Mouse (Mus musculus) MEL (cell line): ENCODE measurements around the gene Bgn. TPM values are rescaled to one million over a fixed set of nuclear protein-coding genes. Genes with fewer than 3 reads are reported as not detected.

Source experiments
- DNase-seq: peaks from one replicate; pipeline ENCODE4 v3.0.0; 2011; ENCODE audit warnings: low read depth, low spot score
- H3K27ac ChIP-seq: 2 replicates; pipeline ENCODE4 v1.5.1; 2012; ENCODE audit warnings: low read depth, mild to moderate bottlenecking, control low read depth, low read length, moderate library complexity; ENCODE audit not compliant: control insufficient read depth
- H3K27me3 ChIP-seq, 2 experiments: fragments of 150-350 bp in 1 of 2; sonication (generic) in 1 of 2; 2 replicates each; pipeline ENCODE4 v1.6.1; 2012; ENCODE audit warnings: low read length in 2 of 2, mild to moderate bottlenecking in 2 of 2, improper control_type of control experiment in 1 of 2, moderate library complexity in 1 of 2; ENCODE audit not compliant: insufficient read depth in 2 of 2, control insufficient read depth in 1 of 2
- H3K36me3 ChIP-seq, 2 experiments: 2 replicates each; pipeline ENCODE4 v1.6.1; 2012 to 2014; ENCODE audit warnings: low read length in 2 of 2, improper control_type of control experiment in 1 of 2, inconsistent platforms in 1 of 2, mild to moderate bottlenecking in 1 of 2; ENCODE audit not compliant: insufficient read depth in 2 of 2, control insufficient read depth in 1 of 2
- H3K4me1 ChIP-seq, 2 experiments: fragments of 150-350 bp in 1 of 2; sonication (generic) in 1 of 2; 2 replicates each; pipeline ENCODE4 v1.6.1; 2012; ENCODE audit warnings: low read length in 2 of 2, improper control_type of control experiment in 1 of 2, mild to moderate bottlenecking in 1 of 2; ENCODE audit not compliant: insufficient read depth in 2 of 2, control insufficient read depth in 1 of 2
- H3K4me3 ChIP-seq, 2 experiments: fragments of 150-350 bp in 1 of 2; sonication (generic) in 1 of 2; 2 replicates each; pipeline ENCODE4 v1.5.1; 2012; ENCODE audit warnings: low read depth in 2 of 2, low read length in 2 of 2, mild to moderate bottlenecking in 2 of 2, moderate library complexity in 2 of 2, control low read depth in 1 of 2, improper control_type of control experiment in 1 of 2; ENCODE audit not compliant: control insufficient read depth in 1 of 2, insufficient read depth in 1 of 2
- H3K79me2 ChIP-seq: 2 replicates; pipeline ENCODE4 v1.6.1; 2012; ENCODE audit warnings: mild to moderate bottlenecking, low read length, moderate library complexity; ENCODE audit not compliant: control insufficient read depth, poor library complexity, insufficient read depth
- H3K9ac ChIP-seq: 2 replicates; pipeline ENCODE4 v1.6.1; 2012; ENCODE audit warnings: low read depth, mild to moderate bottlenecking, control low read depth, low read length, moderate library complexity; ENCODE audit not compliant: control insufficient read depth, poor library complexity, severe bottlenecking
- H3K9me3 ChIP-seq: fragments of 150-350 bp; sonication (generic); replicated peaks from 2 replicates; pipeline ENCODE4 v1.6.1; 2012; ENCODE audit warnings: mild to moderate bottlenecking, low read length, improper control_type of control experiment, moderate library complexity; ENCODE audit not compliant: insufficient read depth
- CHD1 ChIP-seq: IDR thresholded peaks from 2 replicates; pipeline ENCODE4 v1.6.1; 2012; ENCODE audit warnings: low read depth, mild to moderate bottlenecking, inconsistent platforms, low read length, improper control_type of control experiment
- CTCF ChIP-seq, 3 experiments: IDR thresholded peaks in 2 of 3; conservative IDR thresholded peaks in 1 of 3; 2 replicates each; pipeline ENCODE4 v1.5.1; 2011 to 2012; ENCODE audit warnings: low read length in 3 of 3, low read depth in 2 of 3, mild to moderate bottlenecking in 2 of 3, improper control_type of control experiment in 1 of 3, inconsistent platforms in 1 of 3, mixed read lengths in 1 of 3, moderate library complexity in 1 of 3; ENCODE audit not compliant: control insufficient read depth in 1 of 3, insufficient read depth in 1 of 3, poor library complexity in 1 of 3, severe bottlenecking in 1 of 3
- E2F4 ChIP-seq: IDR thresholded peaks from 2 replicates; pipeline ENCODE4 v1.6.1; 2011; ENCODE audit warnings: low read depth, low read length, improper control_type of control experiment, borderline replicate concordance
- EP300 ChIP-seq, 2 experiments: IDR thresholded peaks; 2 replicates each; pipeline ENCODE4 v1.6.1; 2011; ENCODE audit warnings: improper control_type of control experiment in 2 of 2, low read length in 2 of 2, low read depth in 1 of 2, mild to moderate bottlenecking in 1 of 2
- GATA1 ChIP-seq: IDR thresholded peaks from 2 replicates; pipeline ENCODE4 v1.6.1; 2011; ENCODE audit warnings: low read depth, low read length, improper control_type of control experiment
- HCFC1 ChIP-seq: IDR thresholded peaks from 2 replicates; pipeline ENCODE4 v1.6.1; 2012; ENCODE audit warnings: low read depth, mild to moderate bottlenecking, inconsistent platforms, low read length, improper control_type of control experiment, moderate library complexity
- JUND ChIP-seq: IDR thresholded peaks from 2 replicates; pipeline ENCODE4 v1.6.1; 2011; ENCODE audit warnings: low read depth, mild to moderate bottlenecking, improper control_type of control experiment, low read length
- KAT2A ChIP-seq: conservative IDR thresholded peaks from 2 replicates; pipeline ENCODE4 v1.6.1; 2012; ENCODE audit warnings: low read depth, low read length, improper control_type of control experiment, inconsistent platforms
- MAZ ChIP-seq: IDR thresholded peaks from 2 replicates; pipeline ENCODE4 v1.6.1; 2012; ENCODE audit warnings: low read depth, mild to moderate bottlenecking, inconsistent platforms, low read length, improper control_type of control experiment
- MYB ChIP-seq: IDR thresholded peaks from 2 replicates; pipeline ENCODE4 v1.6.1; 2011; ENCODE audit warnings: mild to moderate bottlenecking, low read depth, low read length, improper control_type of control experiment
- MYC ChIP-seq: IDR thresholded peaks from 2 replicates; pipeline ENCODE4 v1.6.1; 2011; ENCODE audit warnings: low read depth, mild to moderate bottlenecking, low read length, improper control_type of control experiment, moderate library complexity
- POLR2AphosphoS2 ChIP-seq: IDR thresholded peaks from 2 replicates; pipeline ENCODE4 v1.6.1; 2011; ENCODE audit warnings: low read length, improper control_type of control experiment
- RCOR1 ChIP-seq: IDR thresholded peaks from 2 replicates; pipeline ENCODE4 v1.6.1; 2012; ENCODE audit warnings: low read depth, mild to moderate bottlenecking, inconsistent platforms, low read length, improper control_type of control experiment
- SIN3A ChIP-seq: IDR thresholded peaks from 2 replicates; pipeline ENCODE4 v1.6.1; 2012; ENCODE audit warnings: low read length, improper control_type of control experiment, inconsistent platforms
- SMC3 ChIP-seq: IDR thresholded peaks from 2 replicates; pipeline ENCODE4 v1.6.1; 2011; ENCODE audit warnings: low read depth, low read length, improper control_type of control experiment
- TCF12 ChIP-seq: IDR thresholded peaks from 2 replicates; pipeline ENCODE4 v1.6.1; 2014; ENCODE audit warnings: low read depth, mild to moderate bottlenecking, inconsistent platforms, low read length, improper control_type of control experiment, moderate library complexity
- ZKSCAN1 ChIP-seq: IDR thresholded peaks from 2 replicates; pipeline ENCODE4 v1.6.1; 2012; ENCODE audit warnings: low read depth, mild to moderate bottlenecking, inconsistent platforms, low read length, improper control_type of control experiment, moderate library complexity
- polyA plus RNA-seq, 2 experiments: library from polyadenylated mRNA; stranded (reverse) in 1 of 2; unstranded in 1 of 2; fragments of >175 nt in 1 of 2; fragments of >200 nt in 1 of 2; gene quantifications; 2 replicates each; pipeline versions ENCODE4 v1.2.1 to v1.2.4; 2012; ENCODE audit warnings: low replicate concordance in 2 of 2, low read depth in 1 of 2; ENCODE audit not compliant: insufficient read length in 2 of 2, insufficient read depth in 1 of 2, missing spikeins in 1 of 2
- total RNA-seq: library from RNA; depleted of rRNA; stranded (reverse); fragments of 300-350 nt; gene quantifications from 2 replicates; pipeline ENCODE4 v1.2.3, GENCODE M21; 2012

Gene Bgn
- total and polyA plus RNA-seq, 3 experiments = not detected

DNA sequence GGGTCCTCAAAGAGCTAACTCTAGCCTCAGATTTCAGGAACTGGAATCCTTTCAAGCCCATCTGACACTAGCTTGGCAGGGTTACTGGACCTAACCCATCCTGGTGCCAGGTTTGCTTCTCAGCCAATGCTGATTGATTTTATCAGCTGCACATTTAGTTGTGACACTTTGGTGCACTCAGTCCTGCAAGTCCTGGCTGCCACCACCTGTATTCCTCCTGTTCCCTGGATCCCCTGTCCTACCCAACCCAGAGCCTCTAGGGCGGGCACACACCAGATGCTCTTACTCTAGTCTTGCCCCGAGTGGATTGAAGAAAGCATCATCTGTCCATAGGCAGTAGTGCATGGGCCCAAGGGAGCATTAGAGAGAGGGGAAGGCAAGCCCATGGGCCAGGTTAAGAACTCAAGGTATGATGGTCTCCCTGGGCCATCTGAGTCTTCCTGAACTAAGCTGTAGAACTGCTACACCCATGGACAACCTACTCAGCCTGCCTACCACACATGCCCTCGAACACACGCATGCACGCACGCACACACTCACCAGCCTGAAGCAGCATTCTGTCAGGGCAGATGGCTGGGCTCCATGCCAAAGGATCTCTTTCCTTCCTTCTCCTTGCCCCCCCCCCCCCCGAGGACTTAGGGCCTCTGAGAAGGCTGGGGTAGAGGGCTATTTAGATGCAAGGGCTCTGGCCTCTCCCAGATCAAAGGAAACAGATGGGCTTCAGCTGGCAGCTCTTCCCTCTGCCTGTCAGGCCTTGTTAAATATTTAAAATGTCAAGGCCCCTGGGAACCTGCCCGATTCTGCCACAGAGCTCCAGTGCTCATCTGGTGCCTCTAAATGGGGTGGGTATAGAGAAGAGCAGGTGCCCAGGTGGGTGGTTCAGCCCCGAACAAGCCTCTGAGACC, 41.2 kb downstream of the Bgn start:
- Histone ChIP-seq H3K27ac (no peak overlapping the region), H3K9me3 (no peaks in the 10 kb centered on the region), H3K9ac (no peak overlapping the region), H3K36me3 (no peaks in the 10 kb centered on the region), H3K4me1 (no peaks in the 10 kb centered on the region), H3K79me2 (no peaks in the 10 kb centered on the region), H3K27me3 (no peaks in the 10 kb centered on the region), H3K4me3 (no peak overlapping the region)
- TF ChIP-seq SIN3A (no peak), ZKSCAN1 (no peak), GATA1 (no peak), TCF12 (no peak), MYC (no peak), SMC3 (no peak)
- no peak for DNase-seq

DNA sequence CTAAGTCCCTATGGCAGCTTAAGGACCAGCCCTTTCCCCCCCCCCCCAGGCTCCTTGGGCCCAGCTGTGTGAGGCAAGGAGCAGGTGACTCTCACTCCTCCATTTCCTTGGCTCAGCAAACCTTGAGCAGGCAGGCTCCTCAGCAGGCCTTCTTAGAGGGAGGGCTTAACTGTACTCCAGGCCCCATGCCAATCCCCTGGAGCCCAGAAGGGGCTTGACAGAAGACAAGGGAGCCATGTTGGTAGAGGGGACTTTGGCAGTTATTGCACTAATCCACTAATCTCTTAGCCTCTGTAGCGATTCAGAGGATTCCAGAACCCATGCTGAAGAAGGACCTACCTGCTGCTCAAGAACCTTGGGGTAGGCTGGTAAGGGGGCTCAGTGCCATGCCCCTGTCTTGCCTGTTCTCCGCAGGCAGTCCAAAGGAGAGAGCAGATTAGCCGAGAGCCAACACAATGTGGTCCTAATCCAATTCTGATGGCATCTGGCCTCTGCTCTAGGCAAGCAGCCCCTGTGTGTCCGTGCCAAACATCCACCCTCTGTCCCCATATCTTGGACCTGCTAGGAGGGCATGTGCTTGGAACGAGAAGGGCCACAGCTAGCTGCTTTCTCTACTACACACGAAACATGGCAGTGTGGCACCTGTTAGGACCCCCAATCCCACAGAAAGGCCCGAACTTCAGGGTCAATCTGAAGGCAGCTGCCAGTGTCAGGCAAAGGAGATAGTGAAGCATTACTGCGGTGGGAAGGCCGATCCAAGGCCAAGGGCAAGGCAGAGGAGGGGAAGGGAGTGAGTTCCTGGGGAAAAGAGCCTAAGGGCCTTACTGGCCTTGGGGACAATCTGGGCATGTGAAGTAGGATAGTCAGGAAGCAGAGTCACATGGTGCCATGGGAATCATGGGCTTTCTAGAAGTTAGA, 42.1 kb downstream of the Bgn start:
- Histone ChIP-seq H3K9ac (no peak overlapping the region), H3K4me1 (no peaks in the 10 kb centered on the region), H3K36me3 (no peaks in the 10 kb centered on the region), H3K27me3 (no peaks in the 10 kb centered on the region), H3K27ac (no peak overlapping the region), H3K79me2 (no peaks in the 10 kb centered on the region), H3K4me3 (no peak overlapping the region)
- no peak for DNase-seq
- TF ChIP-seq RCOR1 (no peak), KAT2A (no peak), EP300 (IDR thresholded peaks at IDR 0.05; ENCODE audit: low read depth in 1 of 2, low read length in 2 of 2) (no peak), ZKSCAN1 (no peak), MYB (no peak), MAZ (no peak), E2F4 (no peak), HCFC1 (no peak), CTCF (IDR thresholded peaks at IDR 0.05 in 2 of 3, conservative IDR thresholded peaks at IDR 0.05 in 1 of 3; ENCODE audit: control insufficient read depth in 1 of 3, insufficient read depth in 1 of 3, low read depth in 2 of 3, low read length in 3 of 3, poor library complexity in 1 of 3, severe bottlenecking in 1 of 3) (no peak), CHD1 (no peak), POLR2AphosphoS2 (no peak), JUND (no peak), TCF12 (no peak)
- TF ChIP-seq, all 39 proteins: peak for 0
- no peaks in the 10 kb centered on the region for H3K9me3 ChIP-seq
